Mouse (Mus musculus) heart, postnatal 36 days (tissue): ENCODE data around the gene Faf1. TPM values are rescaled to one million over a fixed set of nuclear protein-coding genes. Genes with fewer than 3 reads are reported as not detected.
A peak's percentile ranks its signal among the peaks of the same experiment; 100 is the strongest.
"Not testable (repeated sequence)": the region's sequence is repeated elsewhere in the genome, so short reads cannot be mapped to it uniquely, and the experiment has no call there.

ENCODE experiments used
- DNase-seq, 2 experiments: peaks; one replicate each; pipeline ENCODE4 v3.0.0; 2021 to 2022
- intact Hi-C: fragments of 180-260 bp; cut with DNase I; formaldehyde crosslinking; loops from one replicate; pipeline ENCODE4 v1.15.1; 2025
- total RNA-seq, 2 experiments: library from RNA; stranded (reverse); gene quantifications; 2 replicates each; pipeline ENCODE4 v1.2.3; 2021

Faf1 gene
- total RNA-seq, 2 experiments from 2014 or later, result 42.4 to 45.3 TPM

- intact Hi-C loops, result loop anchor here (5.0 kb wide), 2 partner anchors 188 to 828 kb away; no protein-coding TSS in a partner anchor
- peak; percentile 76 to 81 for DNase-seq
Observed at GRCm38 (mm10) chr4:109665101-109665981, 11.0 kb upstream of the Faf1 start.

DNA sequence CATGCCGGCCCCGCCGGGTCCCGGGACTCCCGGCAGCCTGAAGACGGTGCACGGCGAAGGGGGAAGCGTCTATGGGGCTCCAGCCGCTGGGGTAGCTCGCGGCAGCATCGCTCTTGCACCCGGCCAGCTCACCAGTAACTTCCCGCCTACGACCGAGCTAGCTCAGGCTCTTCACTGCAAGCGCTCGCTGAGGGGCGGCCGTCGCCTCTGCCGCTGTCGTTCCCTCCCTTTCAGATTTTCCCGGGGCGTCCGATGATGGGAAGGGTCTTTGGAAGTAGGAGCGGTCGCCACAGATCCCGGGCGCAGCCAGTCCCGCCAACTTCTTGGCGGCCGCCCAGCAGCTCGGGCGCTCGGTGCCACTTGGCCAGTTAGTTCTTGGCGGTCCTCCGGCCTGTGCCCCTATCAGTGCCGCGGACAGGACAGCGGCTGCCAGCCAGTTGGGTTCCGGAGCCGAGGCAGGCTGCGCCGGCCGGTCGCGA is 10.4 kb upstream of the Faf1 start:
- intact Hi-C loops, result loop anchor here (1.0 to 5.0 kb wide), 3 partner anchors 10 to 829 kb away; partner anchors contain the start of gene Faf1

DNA sequence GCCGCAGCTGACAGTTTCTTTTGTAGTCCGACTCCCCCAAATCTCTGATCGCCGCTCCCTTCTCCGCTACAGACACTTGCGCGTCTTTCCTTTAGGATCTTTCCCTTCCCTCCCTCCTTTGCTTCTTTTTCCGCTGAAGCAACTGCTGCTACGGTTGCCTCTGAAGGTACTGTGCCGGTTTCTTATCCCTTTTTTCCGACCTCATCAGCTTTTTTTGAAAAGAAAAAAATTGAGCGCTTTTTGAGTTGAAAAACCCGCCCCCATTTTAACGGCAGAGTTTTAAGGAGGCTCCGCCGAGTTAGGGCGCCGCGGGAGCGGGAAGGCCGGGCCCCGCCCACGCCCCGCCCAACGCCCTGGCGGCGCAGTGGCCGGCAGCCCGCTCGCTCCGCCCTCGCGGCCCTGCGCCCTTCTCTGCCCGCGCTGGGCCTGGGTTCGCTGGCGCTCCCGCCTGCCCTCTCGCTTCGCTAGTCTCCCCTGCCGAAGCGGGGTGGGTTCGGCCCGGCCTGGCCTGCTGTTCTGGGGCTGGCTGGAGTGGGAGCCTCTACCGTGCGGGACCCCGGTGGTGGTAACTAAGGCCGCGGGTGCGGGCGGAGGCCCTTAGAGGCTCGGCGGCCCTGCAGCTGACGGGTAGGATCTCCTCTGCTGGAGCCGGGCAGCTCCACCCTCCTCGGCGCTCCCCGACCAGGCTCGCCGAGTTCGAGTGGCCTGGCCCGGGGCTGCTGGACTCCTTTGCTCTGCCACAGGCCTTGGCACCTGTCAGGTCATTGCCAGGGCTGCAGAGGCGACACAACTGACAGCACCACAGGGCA is 9.7 kb upstream of the Faf1 start, which contains the start of gene Cdkn2c:
Gene Cdkn2c, minus strand, starts transcription at position 729 of the 809 bp plus-strand sequence.
- DNase-seq, result peak; percentile 89 to 97
- intact Hi-C loops, result loop anchor here (1.0 to 5.0 kb wide), 3 partner anchors 10 to 829 kb away; partner anchors contain the start of gene Faf1

More for the DNA sequence above, 10.4 kb upstream of the Faf1 start:
- DNase-seq, result peak; percentile 74 to 84

- DNase-seq, result no peak
- intact Hi-C loops, result loop anchor here (5.0 kb wide), 2 partner anchors 190 to 830 kb away; no protein-coding TSS in a partner anchor
Observed at GRCm38 (mm10) chr4:109667518-109667917, 8.9 kb upstream of the Faf1 start.

GRCm38 (mm10) chr4:109670213-109670612 is 6.2 kb upstream of the Faf1 start:
- intact Hi-C loops, result no loop called here
- no peak for DNase-seq

- DNase-seq, result no peak
- intact Hi-C loops, result no loop called here
Observed at GRCm38 (mm10) chr4:109671941-109672340, 4.4 kb upstream of the Faf1 start.

- intact Hi-C loops, result no loop called here
- DNase-seq, result no peak
Observed at GRCm38 (mm10) chr4:109674097-109674496, 2.3 kb upstream of the Faf1 start.

- DNase-seq, result no peak
- intact Hi-C loops, result loop anchor here (2.0 kb wide), 1 partner anchor 396 kb away; the partner anchor contains the start of gene Eps15
Observed at GRCm38 (mm10) chr4:109677221-109677620, 833 bp downstream of the Faf1 start.

GRCm38 (mm10) chr4:109683561-109683960 is 7.2 kb downstream of the Faf1 start:
- intact Hi-C loops, result no loop called here
- no peak for DNase-seq

DNA sequence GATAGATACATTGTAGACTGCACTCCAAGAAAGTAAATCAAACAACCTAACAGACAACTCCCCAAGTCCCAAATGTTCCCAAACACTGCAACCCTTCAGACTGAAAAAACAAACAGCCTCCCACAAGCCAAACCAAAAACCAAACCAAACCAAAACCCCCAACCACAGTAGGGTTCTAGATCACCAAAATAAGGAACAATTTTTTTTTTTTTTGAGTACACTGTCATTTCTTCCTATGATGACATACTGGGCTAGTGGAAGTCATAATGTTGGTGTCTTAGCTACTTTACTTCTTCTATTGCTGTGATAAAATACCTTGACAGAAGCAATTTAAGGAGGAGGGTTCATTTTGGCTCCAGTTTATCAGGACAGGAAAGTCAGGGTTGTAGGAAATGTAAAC is 16.3 kb downstream of the Faf1 start:
- DNase-seq, result no peak
- intact Hi-C loops, result no loop called here

DNA sequence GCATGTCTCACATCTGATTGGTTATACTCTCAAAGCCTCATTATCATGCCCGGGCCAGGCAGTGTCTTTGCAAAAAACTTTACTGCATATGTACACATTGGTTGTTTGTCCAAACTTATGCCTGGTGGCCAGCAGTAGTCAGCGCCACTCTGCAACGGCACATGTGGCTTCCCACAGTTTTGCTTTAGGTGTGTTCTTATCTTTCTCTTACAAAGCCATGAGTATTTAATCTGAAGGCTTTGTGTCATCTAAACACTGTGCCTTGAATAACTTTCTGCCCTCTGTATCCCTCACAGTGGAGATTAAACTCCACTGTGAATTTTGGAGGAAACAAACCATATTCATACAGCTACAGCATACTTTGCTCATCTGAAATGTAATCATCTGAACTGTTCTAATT is 24.3 kb downstream of the Faf1 start:
- DNase-seq, intact Hi-C loops: not testable (repeated sequence)

DNA sequence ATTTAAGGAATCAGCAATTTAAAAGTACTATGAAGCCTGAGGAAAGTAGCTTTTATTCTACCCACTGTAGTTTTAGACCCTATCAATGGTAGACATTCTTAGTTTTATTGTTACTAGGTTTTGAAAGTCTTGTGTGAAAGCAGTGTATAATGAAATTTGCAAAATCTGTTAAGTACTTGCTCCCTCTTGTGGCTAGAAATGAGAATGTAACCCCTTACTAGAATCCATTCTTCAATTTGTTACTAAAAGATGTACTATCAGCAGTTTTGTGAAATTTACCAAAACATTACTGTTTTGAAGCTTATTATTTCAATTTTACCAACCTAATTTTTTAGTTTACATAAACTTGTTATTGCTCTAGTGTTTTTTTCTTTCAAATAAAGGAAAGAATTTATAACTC is 27.2 kb downstream of the Faf1 start:
- no peak for DNase-seq
- intact Hi-C loops, result loop anchor here (1.0 kb wide), 2 partner anchors 126 to 198 kb away; no protein-coding TSS in a partner anchor

GRCm38 (mm10) chr4:109705349-109705748 is 29.0 kb downstream of the Faf1 start:
- intact Hi-C loops, result no loop called here

GRCm38 (mm10) chr4:109719281-109719680 is 42.9 kb downstream of the Faf1 start:
- DNase-seq, result no peak
- intact Hi-C loops, result no loop called here

More at GRCm38 (mm10) chr4:109705349-109705748, 29.0 kb downstream of the Faf1 start:
- no peak for DNase-seq

GRCm38 (mm10) chr4:109729281-109729680 is 52.9 kb downstream of the Faf1 start:
- intact Hi-C loops, result loop anchor here (1.0 to 2.0 kb wide), 2 partner anchors 152 to 224 kb away; no protein-coding TSS in a partner anchor
- DNase-seq, result peak in 1 of 2 experiments; percentile 15

DNA sequence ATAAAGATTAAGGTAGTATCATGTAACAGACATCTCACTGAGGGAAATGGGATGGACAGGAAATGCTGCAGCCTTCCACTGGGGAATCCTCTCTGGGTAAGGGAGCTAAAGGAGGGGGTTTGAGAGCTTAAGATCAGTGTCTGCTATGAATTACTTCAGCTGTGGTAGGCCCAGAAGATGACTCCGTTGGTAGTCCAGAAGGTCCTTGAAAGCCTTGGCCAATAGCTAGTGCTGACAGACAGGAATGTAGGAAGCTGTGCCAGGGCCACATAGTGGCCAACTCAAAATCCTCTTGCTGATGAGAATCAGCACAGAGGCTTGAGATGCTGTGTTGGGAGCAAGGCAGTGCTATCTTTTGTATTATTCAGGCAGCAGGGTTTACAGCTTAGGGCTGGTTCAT is 59.4 kb downstream of the Faf1 start:
- intact Hi-C loops, result no loop called here
- DNase-seq, result peak; percentile 42 to 46

DNA sequence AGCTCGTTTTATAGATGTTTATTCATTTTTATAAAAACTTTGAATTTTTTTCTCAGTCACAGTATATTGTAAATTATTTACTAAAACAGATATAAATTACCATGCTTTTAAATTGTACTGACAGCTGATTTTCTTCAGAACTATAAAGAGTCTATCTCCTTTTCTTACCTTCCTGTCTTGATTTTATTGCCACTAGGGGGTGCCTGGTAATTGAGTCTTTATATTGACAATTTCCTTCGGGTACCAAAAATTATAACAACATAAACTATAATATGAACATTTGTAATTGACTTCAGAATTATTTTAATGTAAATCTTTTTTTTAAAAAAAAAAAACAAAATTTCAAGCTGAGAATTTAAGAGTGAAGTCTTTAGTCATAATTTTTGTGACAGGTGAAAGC is 67.6 kb downstream of the Faf1 start:
- intact Hi-C loops, result no loop called here

DNA sequence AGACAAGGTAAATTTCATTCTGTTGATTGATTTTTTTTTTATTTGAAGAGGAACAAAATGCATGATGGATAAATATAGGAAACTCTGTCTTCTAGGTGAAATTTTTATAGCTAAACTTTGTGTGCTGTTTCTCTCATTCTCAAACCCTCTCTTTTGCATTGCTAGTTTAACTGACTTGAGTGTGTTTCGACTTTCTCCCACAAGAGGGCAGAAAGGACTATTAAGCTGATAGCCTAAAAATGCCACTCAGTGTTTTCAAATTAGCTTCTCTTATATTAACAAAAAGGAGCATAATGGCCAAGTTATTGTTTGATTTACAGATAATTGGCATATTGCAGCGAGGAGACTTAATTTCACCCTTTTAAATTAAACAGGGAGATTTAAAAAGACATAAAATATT is 82.6 kb downstream of the Faf1 start:
- peak in 1 of 2 experiments; percentile 10 for DNase-seq
- intact Hi-C loops, result loop anchor here (1.0 kb wide), 1 partner anchor 261 kb away; no protein-coding TSS in a partner anchor

More for the DNA sequence above, 67.6 kb downstream of the Faf1 start:
- DNase-seq, result no peak

- no peak for DNase-seq
- intact Hi-C loops, result loop anchor here (1.0 kb wide), 1 partner anchor 260 kb away; no protein-coding TSS in a partner anchor
Observed at GRCm38 (mm10) chr4:109759901-109760300, 83.5 kb downstream of the Faf1 start.

- intact Hi-C loops, result no loop called here
Observed at GRCm38 (mm10) chr4:109760501-109760900, 84.1 kb downstream of the Faf1 start.

More at GRCm38 (mm10) chr4:109760501-109760900, 84.1 kb downstream of the Faf1 start:
- no peak for DNase-seq
